Mouse (Mus musculus) hindbrain, embryonic 12.5 days (tissue): ENCODE results near the gene Ubac2. TPM values are rescaled to one million over a fixed set of nuclear protein-coding genes. Genes with fewer than 3 reads are reported as not detected.

ENCODE experiments used
- ATAC-seq: fragments of 200-750 bp; cut with Nextera tagmentation; 2 replicates; pipeline ENCODE4 v1.8.0; 2017; ENCODE audit warnings: moderate TSS enrichment; ENCODE audit not compliant: low FRiP score
- H3K27ac ChIP-seq: fragments of 300-500 bp; sonication (generic); 2 replicates; pipeline ENCODE4 v1.5.1; 2016; ENCODE audit warnings: mild to moderate bottlenecking
- H3K27me3 ChIP-seq: fragments of 300-500 bp; sonication (generic); 2 replicates; pipeline ENCODE4 v1.6.1; 2016; ENCODE audit warnings: mild to moderate bottlenecking
- H3K36me3 ChIP-seq: fragments of 300-500 bp; sonication (generic); 2 replicates; pipeline ENCODE4 v1.6.1; 2016; ENCODE audit warnings: mild to moderate bottlenecking
- H3K4me1 ChIP-seq: fragments of 300-500 bp; sonication (generic); 2 replicates; pipeline ENCODE4 v1.6.1; 2016
- H3K4me2 ChIP-seq: fragments of 300-500 bp; sonication (generic); replicated peaks from 2 replicates; pipeline ENCODE4 v1.6.1; 2016; ENCODE audit warnings: mild to moderate bottlenecking
- H3K4me3 ChIP-seq: fragments of 300-500 bp; sonication (generic); 2 replicates; pipeline ENCODE4 v1.5.1; 2016; ENCODE audit warnings: mild to moderate bottlenecking
- H3K9ac ChIP-seq: fragments of 300-500 bp; sonication (generic); 2 replicates; pipeline ENCODE4 v1.6.1; 2016; ENCODE audit warnings: mild to moderate bottlenecking, moderate library complexity
- H3K9me3 ChIP-seq: fragments of 300-500 bp; sonication (generic); replicated peaks from 2 replicates; pipeline ENCODE4 v1.6.1; 2016; ENCODE audit warnings: mild to moderate bottlenecking
- WGBS: fragments of 180-500 bp; shearing (Covaris S2); methylation state at CpG from one replicate; pipeline ENCODE4 v1.1.7; 2016; 5-methylcytosine and 5-hydroxymethylcytosine counted together
- polyA plus RNA-seq: library from polyadenylated mRNA; unstranded; fragments of >200 nt; fragmentation: Nextera tagmentation; extraction: Ambion mirVana; gene quantifications from 2 replicates; pipeline ENCODE4 v1.2.1, GENCODE M21; 2016

Ubac2 gene
- polyA plus RNA-seq, 1 experiment from 2014 or later: 60.0 TPM

GRCm38 (mm10) chr14:122032045-122032444, 153.6 kb downstream of the Ubac2 start:
- no peak overlapping the region for H3K4me3 ChIP-seq
- no peaks in the 10 kb centered on the region for H3K4me1 ChIP-seq
- H3K4me2 ChIP-seq: no peak overlapping the region
- H3K36me3 ChIP-seq: no peaks in the 10 kb centered on the region
- no peaks in the 10 kb centered on the region for H3K9me3 ChIP-seq
- ATAC-seq: no peak
- H3K9ac ChIP-seq: no peak overlapping the region
- WGBS: 85% methylated on average over 2 of the region's 2 CpGs
- no peaks in the 10 kb centered on the region for H3K27me3 ChIP-seq
- no peak overlapping the region for H3K27ac ChIP-seq

- no peak within 1 kb of the TSS for H3K4me3 ChIP-seq
- H3K4me1 ChIP-seq: no peaks in the 10 kb centered on the region
- H3K9ac ChIP-seq: no peak within 1 kb of the TSS
- H3K36me3 ChIP-seq: no peaks in the 10 kb centered on the region
- no peaks in the 10 kb centered on the region for H3K27me3 ChIP-seq
- ATAC-seq: no peak
- no peaks in the 10 kb centered on the region for H3K9me3 ChIP-seq
- H3K4me2 ChIP-seq: no peak within 1 kb of the TSS
- H3K27ac ChIP-seq: no peak within 1 kb of the TSS
- 94% methylated on average over 13 of the region's 13 CpGs for whole genome bisulfite sequencing
These were observed 156.0 kb downstream of the Ubac2 start, which contains the start of gene Timm8a2 for GRCm38 (mm10) chr14:122034451-122034850. TSS of gene Timm8a2 (plus strand) at chr14:122034674.

- WGBS: 94% methylated on average over 1 of the region's 1 CpGs
- Histone ChIP-seq H3K9me3 (no peaks in the 10 kb centered on the region), H3K36me3 (no peaks in the 10 kb centered on the region), H3K4me3 (no peak overlapping the region), H3K27ac (no peak overlapping the region), H3K4me2 (no peak overlapping the region), H3K4me1 (no peaks in the 10 kb centered on the region), H3K27me3 (no peaks in the 10 kb centered on the region), H3K9ac (no peak overlapping the region)
- ATAC-seq: no peak
These were observed 156.8 kb downstream of the Ubac2 start for GRCm38 (mm10) chr14:122035181-122035580.

- no peak overlapping the region for H3K4me2 ChIP-seq
- ATAC-seq: no peak
- no peaks in the 10 kb centered on the region for H3K27me3 ChIP-seq
- H3K4me1 ChIP-seq: no peaks in the 10 kb centered on the region
- no peak overlapping the region for H3K4me3 ChIP-seq
- H3K9me3 ChIP-seq: no peaks in the 10 kb centered on the region
- H3K9ac ChIP-seq: no peak overlapping the region
- no peak overlapping the region for H3K27ac ChIP-seq
- no peaks in the 10 kb centered on the region for H3K36me3 ChIP-seq
- 91% methylated on average over 2 of the region's 2 CpGs for WGBS
These were observed 157.4 kb downstream of the Ubac2 start for GRCm38 (mm10) chr14:122035860-122036259.

GRCm38 (mm10) chr14:122038874-122039647, 160.6 kb downstream of the Ubac2 start:
- Histone ChIP-seq H3K4me2 (no peak overlapping the region), H3K4me3 (no peak overlapping the region), H3K9me3 (no peaks in the 10 kb centered on the region), H3K36me3 (no peaks in the 10 kb centered on the region), H3K27ac (no peak overlapping the region), H3K9ac (no peak overlapping the region), H3K27me3 (no peaks in the 10 kb centered on the region), H3K4me1 (no peaks in the 10 kb centered on the region)
- ATAC-seq: no peak
- 88% methylated on average over 13 of the region's 13 CpGs for WGBS

- Histone ChIP-seq H3K27ac (no peak overlapping the region), H3K27me3 (no peaks in the 10 kb centered on the region), H3K4me3 (no peak overlapping the region), H3K4me1 (no peaks in the 10 kb centered on the region), H3K9ac (no peak overlapping the region), H3K4me2 (no peak overlapping the region), H3K9me3 (no peaks in the 10 kb centered on the region), H3K36me3 (no peaks in the 10 kb centered on the region)
- 80% methylated on average over 3 of the region's 3 CpGs for WGBS
- no peak for ATAC-seq
These were observed 163.0 kb downstream of the Ubac2 start for GRCm38 (mm10) chr14:122041413-122041825.

GRCm38 (mm10) chr14:122042142-122042694, 163.8 kb downstream of the Ubac2 start:
- Histone ChIP-seq H3K4me3 (no peak overlapping the region), H3K36me3 (no peaks in the 10 kb centered on the region), H3K27ac (no peak overlapping the region), H3K27me3 (no peaks in the 10 kb centered on the region), H3K4me1 (no peaks in the 10 kb centered on the region), H3K4me2 (no peak overlapping the region), H3K9ac (no peak overlapping the region), H3K9me3 (no peaks in the 10 kb centered on the region)
- 82% methylated on average over 8 of the region's 8 CpGs for WGBS
- no peak for ATAC-seq

- no peaks in the 10 kb centered on the region for H3K27me3 ChIP-seq
These were observed 169.4 kb downstream of the Ubac2 start for GRCm38 (mm10) chr14:122047784-122048183.

GRCm38 (mm10) chr14:122048816-122049215, 170.4 kb downstream of the Ubac2 start:
- no peak for ATAC-seq
- Histone ChIP-seq H3K4me3 (no peak overlapping the region), H3K27me3 (no peaks in the 10 kb centered on the region), H3K4me2 (no peak overlapping the region), H3K36me3 (no peaks in the 10 kb centered on the region), H3K9ac (no peak overlapping the region), H3K4me1 (no peaks in the 10 kb centered on the region), H3K27ac (no peak overlapping the region), H3K9me3 (no peaks in the 10 kb centered on the region)
- WGBS: 90% methylated on average over 9 of the region's 9 CpGs

More at GRCm38 (mm10) chr14:122047784-122048183, 169.4 kb downstream of the Ubac2 start:
- Histone ChIP-seq H3K36me3 (no peaks in the 10 kb centered on the region), H3K9me3 (no peaks in the 10 kb centered on the region), H3K27ac (no peak overlapping the region), H3K9ac (no peak overlapping the region), H3K4me1 (no peaks in the 10 kb centered on the region), H3K4me2 (no peak overlapping the region), H3K4me3 (no peak overlapping the region)
- WGBS: 89% methylated on average over 8 of the region's 8 CpGs
- no peak for ATAC-seq

- WGBS: 91% methylated on average over 9 of the region's 9 CpGs
- Histone ChIP-seq H3K27me3 (no peaks in the 10 kb centered on the region), H3K9ac (no peak overlapping the region), H3K4me3 (no peak overlapping the region), H3K36me3 (no peaks in the 10 kb centered on the region), H3K27ac (no peak overlapping the region), H3K9me3 (no peaks in the 10 kb centered on the region), H3K4me1 (no peaks in the 10 kb centered on the region), H3K4me2 (no peak overlapping the region)
- no peak for ATAC-seq
These were observed 174.6 kb downstream of the Ubac2 start for GRCm38 (mm10) chr14:122052896-122053635.

- H3K9me3 ChIP-seq: no peaks in the 10 kb centered on the region
- H3K4me3 ChIP-seq: no peak overlapping the region
- no peaks in the 10 kb centered on the region for H3K36me3 ChIP-seq
- H3K27ac ChIP-seq: no peak overlapping the region
- H3K27me3 ChIP-seq: no peaks in the 10 kb centered on the region
- 75% methylated on average over 6 of the region's 6 CpGs for WGBS
- no peaks in the 10 kb centered on the region for H3K4me1 ChIP-seq
- no peak overlapping the region for H3K9ac ChIP-seq
- ATAC-seq: no peak
- no peak overlapping the region for H3K4me2 ChIP-seq
These were observed 178.5 kb downstream of the Ubac2 start for GRCm38 (mm10) chr14:122056871-122057270.

- no peak overlapping the region for H3K4me3 ChIP-seq
- 44% methylated on average over 2 of the region's 2 CpGs for WGBS
- H3K4me1 ChIP-seq: no peaks in the 10 kb centered on the region
- H3K9me3 ChIP-seq: no peaks in the 10 kb centered on the region
- H3K4me2 ChIP-seq: no peak overlapping the region
- ATAC-seq: no peak
- H3K27ac ChIP-seq: no peak overlapping the region
- H3K36me3 ChIP-seq: no peaks in the 10 kb centered on the region
- no peak overlapping the region for H3K9ac ChIP-seq
- H3K27me3 ChIP-seq: no peaks in the 10 kb centered on the region
These were observed 179.5 kb downstream of the Ubac2 start for GRCm38 (mm10) chr14:122057941-122058346.
